Mouse (Mus musculus) olfactory bulb, adult 2 months (tissue): ENCODE data around the gene 1700003F12Rik.

ENCODE experiments used
- CTCF ChIP-seq: fragments of 200-500 bp; IDR thresholded peaks from 2 replicates; pipeline ENCODE4 v1.5.1; 2012; ENCODE audit warnings: low read depth, mild to moderate bottlenecking, low read length, moderate library complexity; ENCODE audit not compliant: insufficient read depth
- POLR2A ChIP-seq: fragments of 200-500 bp; IDR thresholded peaks from 2 replicates; pipeline ENCODE4 v1.6.1; 2012; ENCODE audit warnings: mild to moderate bottlenecking, low read depth, low read length, moderate library complexity; ENCODE audit not compliant: insufficient read depth

- TF ChIP-seq CTCF (no peak), POLR2A (no peak)
These were observed 14.0 kb upstream of the 1700003F12Rik start for GRCm38 (mm10) chr2:154532888-154533287.
